Comparison of ENCODE assay signal across 8 mouse cellular contexts in the genomic region with DNA sequence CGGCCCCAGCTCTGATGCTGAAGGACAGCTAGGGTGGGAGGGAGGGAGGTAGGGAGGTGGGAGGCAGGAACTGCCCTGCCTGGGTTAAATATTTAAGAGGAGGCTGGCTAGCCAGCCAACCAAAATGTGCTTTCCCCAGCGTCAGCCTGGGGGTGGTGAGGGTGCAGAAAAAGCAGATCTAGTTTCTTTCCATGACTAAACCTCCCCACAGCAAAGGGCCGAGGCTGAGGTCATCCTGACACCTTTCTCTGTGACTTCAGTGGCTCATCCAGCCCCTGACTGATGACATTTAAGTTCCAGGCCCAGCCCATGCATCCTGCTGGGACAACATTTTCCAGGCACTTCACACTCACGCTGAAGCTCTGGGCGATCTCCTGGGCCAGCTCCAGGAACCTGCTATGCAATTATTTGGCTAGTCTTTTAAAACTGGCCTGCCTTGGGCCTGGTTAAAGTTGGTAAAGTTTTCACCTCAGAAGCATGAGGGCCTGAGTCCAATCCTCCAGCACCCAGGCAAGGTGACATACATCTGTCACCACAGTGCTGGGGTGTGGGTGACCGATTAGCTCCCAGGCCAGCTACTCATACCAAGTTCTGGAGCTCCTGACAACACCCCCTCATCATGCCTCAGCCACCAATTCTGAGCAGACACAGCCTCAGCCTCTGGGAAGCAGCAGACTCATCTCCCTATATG.
DNase-seq lines count a peak whose midpoint lies in the region; ATAC-seq and TF ChIP-seq lines count a peak whose summit lies in the region.

No protein-coding gene starts in this region.

- no peak overlapping the region for H3K9ac ChIP-seq in forebrain, embryonic 12.5 days

- H3K4me3 ChIP-seq in embryonic fibroblast, embryonic 13.5 days (ENCODE audit: insufficient read depth, low read length), result no peak overlapping the region
- no peak overlapping the region for H3K4me3 ChIP-seq in myocyte
- no peak overlapping the region for H3K4me3 ChIP-seq in forebrain, embryonic 12.5 days (replicated peaks)

- ATAC-seq in forebrain, embryonic 12.5 days (ENCODE audit: low FRiP score), result no peak

- DNase-seq in urinary bladder, postnatal 14 days (ENCODE audit: low spot score), result peak; percentile 15
- no peak for DNase-seq in urinary bladder, postnatal 10 days (ENCODE audit: low spot score)
- DNase-seq in kidney, adult 9 months, result peak; percentile 57
- DNase-seq in thymus, postnatal 4 days, result no peak
- no peak for DNase-seq in cerebellum, adult 11-12 months

- WGBS in forebrain, embryonic 12.5 days, result 41% methylated on average over 6 of the region's 6 CpGs

- no peaks in the 10 kb centered on the region for H3K9me3 ChIP-seq in forebrain, embryonic 12.5 days

- no peak overlapping the region for H3ac ChIP-seq in myocyte (ENCODE audit: control insufficient read depth, insufficient read length)

- no peak for TF ChIP-seq POLR2A in embryonic fibroblast, embryonic 13.5 days (IDR thresholded peaks at IDR 0.05; ENCODE audit: low read depth, low read length)
- TF ChIP-seq POLR2A in myocyte (IDR thresholded peaks at IDR 0.05; ENCODE audit: insufficient read length, low read depth), result no peak

- no peaks in the 10 kb centered on the region for H3K79me2 ChIP-seq in myocyte (ENCODE audit: control insufficient read depth, insufficient read depth)

- peak overlapping the region; percentile 6; the same call in 1 of the 2 replicates for H3K27ac ChIP-seq in embryonic fibroblast, embryonic 13.5 days (ENCODE audit: insufficient read depth, low read length)
- H3K27ac ChIP-seq in forebrain, embryonic 12.5 days, result no peak overlapping the region

- no peaks in the 10 kb centered on the region for H3K27me3 ChIP-seq in myocyte (ENCODE audit: control insufficient read depth, insufficient read depth, insufficient read length)
- H3K27me3 ChIP-seq in forebrain, embryonic 12.5 days, result 0 out of 2 replicates have a peak, but pooled peaks cover 15% of the 10 kb centered on the region

- H3K4me2 ChIP-seq in myocyte (ENCODE audit: low read depth), result peak overlapping the region; percentile 28
- no peak overlapping the region for H3K4me2 ChIP-seq in forebrain, embryonic 12.5 days

- H3K4me1 ChIP-seq in embryonic fibroblast, embryonic 13.5 days (ENCODE audit: control insufficient read depth, insufficient read depth, low read length), result peaks cover 3% of the 10 kb centered on the region; the same call in 1 of the 2 replicates
- peaks cover 25% of the 10 kb centered on the region for H3K4me1 ChIP-seq in forebrain, embryonic 12.5 days

- H3K36me3 ChIP-seq in myocyte (ENCODE audit: control insufficient read depth, insufficient read depth), result no peaks in the 10 kb centered on the region
- no peaks in the 10 kb centered on the region for H3K36me3 ChIP-seq in forebrain, embryonic 12.5 days (replicated peaks)

- no peak for TF ChIP-seq CTCF in embryonic fibroblast, embryonic 13.5 days (IDR thresholded peaks at IDR 0.05; ENCODE audit: borderline replicate concordance, insufficient read depth, low read length)

TF ChIP-seq in myocyte, 11 proteins besides CTCF, POLR2A, EP300 and RAD21:
- no peak for TF ChIP-seq MYOD1 (IDR thresholded peaks at IDR 0.05; ENCODE audit: control insufficient read depth in 1 of 3, insufficient read length in 2 of 3, low read depth in 2 of 3)
- TF ChIP-seq TCF3 (IDR thresholded peaks at IDR 0.05; ENCODE audit: insufficient read length, low read depth), result no peak
- no peak for TF ChIP-seq USF1 (IDR thresholded peaks at IDR 0.05; ENCODE audit: low read depth)
- no peak for TF ChIP-seq TCF12 (IDR thresholded peaks at IDR 0.05; ENCODE audit: insufficient read depth, poor library complexity, severe bottlenecking)
- no peak for TF ChIP-seq MAX (IDR thresholded peaks at IDR 0.05; ENCODE audit: low read depth)
- TF ChIP-seq MYOG (IDR thresholded peaks at IDR 0.05; ENCODE audit: control insufficient read depth in 1 of 3, insufficient read depth in 1 of 3, insufficient read length in 2 of 3, low read depth in 2 of 3), result no peak
TF ChIP-seq in myocyte: peak in this region for 0.

Comparison
In these comparisons a context has a peak if more than half of its experiments do, and no peak if none do; other contexts are left out.
1. DNase-seq: peak in urinary bladder, postnatal 14 days (single experiment) and kidney, adult 9 months (single experiment); none in urinary bladder, postnatal 10 days (single experiment), thymus, postnatal 4 days (single experiment) and cerebellum, adult 11-12 months (single experiment).